Mouse (Mus musculus): ENCODE data around the gene H2-DMb1. TPM values are rescaled to one million over a fixed set of nuclear protein-coding genes. Genes with fewer than 3 reads are reported as not detected.

The H2-DMb1 gene
- polyA plus RNA-seq, 1 experiment from 2014 or later = 8.6 TPM

DNA sequence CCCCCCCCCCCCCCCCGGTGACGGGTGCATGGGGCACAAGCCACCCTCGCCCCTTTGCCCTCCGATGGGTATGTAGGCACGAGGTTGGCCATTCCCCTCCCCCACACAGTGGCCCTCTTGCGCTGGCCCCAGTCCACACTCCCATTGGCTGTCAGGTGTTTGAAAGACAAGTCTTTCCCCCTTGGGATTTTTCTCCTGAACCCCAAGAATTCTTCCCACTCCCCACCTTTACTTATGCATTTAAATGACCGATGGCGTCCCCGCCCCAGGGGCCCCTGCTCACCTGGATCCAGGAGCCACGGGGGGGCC lies 31.0 kb upstream of the H2-DMb1 start:
- peaks cover 23% of the 10 kb centered on the region for H3K4me1 ChIP-seq (ENCODE audit: insufficient read depth, low read length)
- peak overlapping the region; percentile 100 for H3K4me3 ChIP-seq (ENCODE audit: low read length)
- WGBS = 0% methylated on average over 8 of the region's 10 CpGs
- H3K27ac ChIP-seq (ENCODE audit: low read length) = peak overlapping the region; percentile 100
- peak overlapping the region; percentile 66 for H3K4me2 ChIP-seq (replicated peaks; ENCODE audit: low read depth, low read length)
- peaks cover 19% of the 10 kb centered on the region for H3K36me3 ChIP-seq (ENCODE audit: insufficient read depth, low read length)
- ATAC-seq (ENCODE audit: low FRiP score, low TSS enrichment) = no peak
- peak overlapping the region; percentile 99 for H3K9ac ChIP-seq (replicated peaks; ENCODE audit: low read length)
- no peaks in the 10 kb centered on the region for H3K9me3 ChIP-seq (ENCODE audit: low read length)
- no peaks in the 10 kb centered on the region for H3K27me3 ChIP-seq (ENCODE audit: insufficient read depth, low read length)

DNA sequence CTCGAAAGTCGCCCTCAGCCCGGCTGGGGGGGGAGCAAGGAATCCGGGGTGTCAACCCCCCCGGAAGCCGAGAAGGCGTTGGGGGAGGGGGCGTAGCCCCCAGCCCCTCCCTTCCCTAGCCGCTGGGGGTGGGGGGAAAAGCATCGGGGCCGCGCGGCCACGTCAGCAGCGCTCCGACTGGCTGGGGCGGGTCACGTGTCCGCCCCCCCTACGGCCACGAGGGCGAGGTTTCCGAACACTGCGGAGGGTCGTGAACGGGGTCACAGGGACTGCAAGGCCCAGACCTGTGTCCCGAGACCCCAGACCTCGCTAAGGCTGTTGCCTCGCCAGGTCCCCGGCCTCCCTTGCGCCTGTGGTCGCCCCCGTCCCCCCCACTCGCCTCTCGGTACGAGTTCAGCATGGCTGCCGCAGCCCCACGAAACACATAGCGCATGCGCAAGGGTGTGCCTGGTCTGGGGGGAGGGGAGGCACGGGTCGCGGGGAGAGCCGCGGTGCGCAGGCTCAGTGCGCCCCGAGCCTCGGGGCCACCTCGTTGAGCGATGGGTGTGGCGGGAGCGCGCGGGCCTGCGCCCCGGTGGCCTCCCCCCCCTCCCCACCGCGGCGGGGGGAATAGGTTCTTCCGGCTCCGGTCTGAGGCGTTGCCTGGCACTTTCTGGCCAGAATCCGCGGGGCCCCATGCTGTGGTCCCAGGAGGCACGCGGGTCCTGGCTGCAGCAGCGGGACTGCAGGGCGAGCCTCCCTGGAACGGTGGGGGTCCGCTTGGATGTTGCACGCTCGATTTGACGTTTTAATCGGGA lies 30.5 kb upstream of the H2-DMb1 start, which contains the start of gene Brd2:
TSS of gene Brd2 (minus strand) at position 447 of the 797 bp plus-strand sequence.
- ATAC-seq (ENCODE audit: low FRiP score, low TSS enrichment) = peak; percentile 25
- H3K36me3 ChIP-seq (ENCODE audit: insufficient read depth, low read length) = peaks cover 14% of the 10 kb centered on the region
- peaks cover 25% of the 10 kb centered on the region for H3K4me1 ChIP-seq (ENCODE audit: insufficient read depth, low read length)
- no peaks in the 10 kb centered on the region for H3K27me3 ChIP-seq (ENCODE audit: insufficient read depth, low read length)
- peak within 1 kb of the TSS; percentile 100 for H3K27ac ChIP-seq (ENCODE audit: low read length)
- peak within 1 kb of the TSS; percentile 99 for H3K9ac ChIP-seq (replicated peaks; ENCODE audit: low read length)
- peak within 1 kb of the TSS; percentile 66 for H3K4me2 ChIP-seq (replicated peaks; ENCODE audit: low read depth, low read length)
- under 1% methylated on average over 71 of the region's 75 CpGs for WGBS
- H3K9me3 ChIP-seq (ENCODE audit: low read length) = no peaks in the 10 kb centered on the region
- H3K4me3 ChIP-seq (ENCODE audit: low read length) = peak within 1 kb of the TSS; percentile 100

DNA sequence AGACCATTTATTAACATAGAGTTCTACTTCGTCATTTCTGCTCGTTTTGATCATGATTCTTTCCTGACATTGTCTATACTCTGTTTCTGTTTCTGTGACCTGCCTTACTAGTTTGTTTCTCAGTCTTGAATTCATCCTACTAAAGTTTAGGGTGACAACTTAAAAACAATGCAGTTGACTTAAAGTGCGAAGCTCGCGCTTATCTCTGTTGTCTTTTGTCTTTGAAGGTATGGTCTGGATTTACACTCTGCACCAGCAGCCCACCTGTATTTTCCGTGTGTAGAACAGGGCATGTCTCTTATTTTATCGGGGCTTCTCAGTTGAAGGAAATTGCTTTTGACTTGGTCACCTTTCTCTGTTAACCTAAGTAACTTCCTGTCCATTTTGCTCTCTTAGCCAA lies 29.8 kb upstream of the H2-DMb1 start:
- ATAC-seq (ENCODE audit: low FRiP score, low TSS enrichment) = no peak
- Histone ChIP-seq H3K36me3 (ENCODE audit: insufficient read depth, low read length) (peaks cover 10% of the 10 kb centered on the region), H3K4me3 (ENCODE audit: low read length) (peak overlapping the region; percentile 100), H3K4me2 (replicated peaks; ENCODE audit: low read depth, low read length) (peak overlapping the region; percentile 66), H3K9me3 (ENCODE audit: low read length) (no peaks in the 10 kb centered on the region), H3K4me1 (ENCODE audit: insufficient read depth, low read length) (peaks cover 32% of the 10 kb centered on the region), H3K9ac (replicated peaks; ENCODE audit: low read length) (peak overlapping the region; percentile 99), H3K27me3 (ENCODE audit: insufficient read depth, low read length) (no peaks in the 10 kb centered on the region), H3K27ac (ENCODE audit: low read length) (peak overlapping the region; percentile 100)
- 2% methylated on average over 7 of the region's 7 CpGs for WGBS

DNA sequence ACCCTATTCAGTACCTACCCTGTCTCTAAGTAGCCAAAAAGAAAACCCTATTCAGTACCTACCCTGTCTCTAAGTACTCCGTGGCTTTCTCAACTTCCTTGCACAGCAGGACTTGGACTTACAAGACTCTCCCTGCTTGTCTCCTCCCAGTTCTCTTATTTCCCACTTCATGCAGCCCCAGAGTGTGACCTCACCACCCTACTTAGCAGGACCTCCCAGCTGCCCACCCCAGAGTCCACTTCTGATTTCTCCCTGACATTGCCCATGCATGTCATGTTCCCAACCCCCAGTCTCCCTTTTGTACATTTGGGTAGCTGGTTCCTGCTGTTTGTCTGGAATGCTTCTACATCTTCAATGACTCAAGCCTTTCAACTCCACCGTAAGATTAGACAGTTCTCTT lies 29.4 kb upstream of the H2-DMb1 start:
- H3K9ac ChIP-seq (replicated peaks; ENCODE audit: low read length) = peak overlapping the region; percentile 99
- no peaks in the 10 kb centered on the region for H3K27me3 ChIP-seq (ENCODE audit: insufficient read depth, low read length)
- 2% methylated on average over 2 of the region's 2 CpGs for WGBS
- H3K9me3 ChIP-seq (ENCODE audit: low read length) = no peaks in the 10 kb centered on the region
- H3K4me2 ChIP-seq (replicated peaks; ENCODE audit: low read depth, low read length) = peak overlapping the region; percentile 66
- peak overlapping the region; percentile 100 for H3K4me3 ChIP-seq (ENCODE audit: low read length)
- no peak for ATAC-seq (ENCODE audit: low FRiP score, low TSS enrichment)
- H3K27ac ChIP-seq (ENCODE audit: low read length) = peak overlapping the region; percentile 100
- peaks cover 36% of the 10 kb centered on the region for H3K4me1 ChIP-seq (ENCODE audit: insufficient read depth, low read length)
- peaks cover 6% of the 10 kb centered on the region for H3K36me3 ChIP-seq (ENCODE audit: insufficient read depth, low read length)

DNA sequence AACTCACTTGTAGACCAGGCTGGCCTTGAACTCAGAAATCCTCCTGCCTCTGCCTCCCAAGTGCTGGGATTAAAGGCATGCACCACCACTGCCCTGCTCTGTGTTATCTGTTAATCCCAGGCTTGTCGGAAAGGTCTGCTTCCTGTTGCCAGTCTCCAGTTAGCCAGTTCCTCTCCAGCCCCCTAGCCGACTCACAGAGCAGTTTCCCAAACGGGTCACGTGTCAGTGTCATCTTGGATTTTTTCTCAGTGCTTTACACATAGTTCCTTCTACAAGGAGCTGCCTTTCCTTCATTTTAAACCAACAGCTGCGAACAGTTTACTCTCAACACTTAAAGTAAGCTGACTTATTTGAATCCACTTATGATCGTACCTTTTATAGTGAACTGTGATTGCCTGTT lies 28.2 kb upstream of the H2-DMb1 start:
- peak overlapping the region; percentile 3; the same call in 1 of the 2 replicates for H3K4me2 ChIP-seq (replicated peaks; ENCODE audit: low read depth, low read length)
- WGBS = 74% methylated on average over 6 of the region's 6 CpGs
- ATAC-seq (ENCODE audit: low FRiP score, low TSS enrichment) = no peak
- H3K4me3 ChIP-seq (ENCODE audit: low read length) = no peak overlapping the region
- no peaks in the 10 kb centered on the region for H3K9me3 ChIP-seq (ENCODE audit: low read length)
- no peak overlapping the region for H3K27ac ChIP-seq (ENCODE audit: low read length)
- H3K27me3 ChIP-seq (ENCODE audit: insufficient read depth, low read length) = no peaks in the 10 kb centered on the region
- H3K4me1 ChIP-seq (ENCODE audit: insufficient read depth, low read length) = peaks cover 47% of the 10 kb centered on the region
- H3K36me3 ChIP-seq (ENCODE audit: insufficient read depth, low read length) = no peaks in the 10 kb centered on the region
- no peak overlapping the region for H3K9ac ChIP-seq (replicated peaks; ENCODE audit: low read length)

DNA sequence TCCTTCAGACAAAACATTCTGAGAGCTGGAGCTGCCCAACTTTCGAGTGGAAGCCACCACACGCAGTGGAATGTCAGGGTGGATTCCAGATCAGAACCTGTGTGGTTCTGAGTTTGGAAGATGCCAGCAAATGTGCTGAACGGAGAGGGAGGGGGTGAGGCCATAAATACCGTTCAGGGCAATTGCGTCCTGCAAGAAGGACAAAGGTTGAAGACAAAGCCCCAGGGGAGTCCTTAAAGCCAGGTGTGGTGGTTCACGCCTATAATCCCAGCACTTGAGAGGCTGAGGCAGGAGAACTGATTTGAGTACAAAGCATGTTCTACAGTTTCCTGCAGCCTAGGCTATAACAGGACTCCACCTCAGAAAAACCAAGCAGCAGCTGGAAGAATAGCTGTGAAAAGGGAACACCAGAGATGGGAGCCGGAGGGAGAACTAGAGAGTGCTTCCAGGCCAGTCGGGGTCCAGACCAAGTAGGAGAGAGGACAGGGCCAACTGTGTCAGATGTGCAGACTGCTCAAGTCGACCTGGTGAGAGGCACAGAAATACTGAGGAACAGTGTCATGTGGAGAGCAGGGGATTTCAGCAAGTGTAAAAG lies 25.9 kb upstream of the H2-DMb1 start:
- H3K4me1 ChIP-seq (ENCODE audit: insufficient read depth, low read length) = peaks cover 47% of the 10 kb centered on the region
- ATAC-seq (ENCODE audit: low FRiP score, low TSS enrichment) = no peak
- WGBS = 40% methylated on average over 9 of the region's 9 CpGs
- peak overlapping the region; percentile 20; the same call in 1 of the 2 replicates for H3K27ac ChIP-seq (ENCODE audit: low read length)
- H3K4me2 ChIP-seq (replicated peaks; ENCODE audit: low read depth, low read length) = no peak overlapping the region
- H3K9ac ChIP-seq (replicated peaks; ENCODE audit: low read length) = 0 out of 2 replicates have a peak overlapping the region, but pooled peaks have one; percentile 3
- H3K9me3 ChIP-seq (ENCODE audit: low read length) = no peaks in the 10 kb centered on the region
- no peaks in the 10 kb centered on the region for H3K27me3 ChIP-seq (ENCODE audit: insufficient read depth, low read length)
- H3K36me3 ChIP-seq (ENCODE audit: insufficient read depth, low read length) = no peaks in the 10 kb centered on the region
- no peak overlapping the region for H3K4me3 ChIP-seq (ENCODE audit: low read length)

DNA sequence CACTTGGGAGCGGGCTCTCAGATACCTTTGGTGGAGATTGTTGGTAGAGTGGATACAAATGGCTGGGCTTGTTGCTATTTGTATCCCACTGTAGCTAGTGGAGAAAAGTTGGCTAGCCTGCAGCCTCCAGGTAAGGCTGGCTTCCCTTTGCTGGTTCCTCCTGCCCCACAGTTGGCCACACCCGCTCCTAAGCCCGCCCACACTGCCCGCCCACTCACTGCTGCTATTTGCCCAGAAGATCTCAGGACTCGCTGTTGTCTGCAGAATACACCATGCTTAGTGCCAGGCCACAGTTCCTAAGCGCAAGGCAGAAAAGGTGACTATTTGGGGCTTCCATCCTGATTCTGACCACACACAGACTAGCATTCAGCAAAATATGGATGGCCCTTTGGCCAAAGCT lies 25.4 kb upstream of the H2-DMb1 start:
- ATAC-seq (ENCODE audit: low FRiP score, low TSS enrichment) = peak; percentile 46
- WGBS = 18% methylated on average over 6 of the region's 6 CpGs

DNA sequence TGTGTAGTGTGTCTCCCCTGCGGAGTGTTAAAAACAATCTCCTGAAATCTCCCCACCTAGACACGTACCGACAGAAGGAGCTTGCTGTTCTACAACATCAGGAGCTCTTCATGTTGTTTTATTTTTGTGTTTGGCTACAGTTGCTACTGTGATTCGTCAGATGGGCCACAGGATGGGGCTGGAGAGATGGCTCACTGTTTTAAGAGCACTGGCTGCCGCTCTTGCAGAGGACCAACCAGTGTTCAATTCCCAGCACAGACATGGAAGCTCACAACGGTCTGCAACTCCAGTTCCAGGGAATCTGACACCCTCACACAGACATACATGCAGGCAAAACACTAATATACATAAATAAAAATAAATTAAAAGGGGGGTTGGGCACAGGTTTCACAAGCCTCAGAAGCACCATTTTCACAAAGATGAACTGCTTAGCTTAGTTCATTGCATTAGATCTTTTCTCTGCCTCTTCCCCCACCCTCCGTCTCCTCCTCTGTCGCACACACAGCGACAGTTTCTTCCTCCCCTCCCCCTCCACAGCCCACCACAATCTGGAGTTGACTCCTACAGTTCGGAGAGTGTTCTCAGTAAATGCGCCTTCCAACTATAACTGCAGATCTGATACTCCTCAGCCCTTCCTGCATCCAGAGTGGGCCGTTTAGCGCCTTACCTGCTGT lies 24.5 kb upstream of the H2-DMb1 start:
- Histone ChIP-seq H3K4me3 (ENCODE audit: low read length) (peak overlapping the region; percentile 12; the same call in 1 of the 2 replicates), H3K27ac (ENCODE audit: low read length) (no peak overlapping the region), H3K27me3 (ENCODE audit: insufficient read depth, low read length) (no peaks in the 10 kb centered on the region), H3K4me1 (ENCODE audit: insufficient read depth, low read length) (peaks cover 45% of the 10 kb centered on the region), H3K9ac (replicated peaks; ENCODE audit: low read length) (0 out of 2 replicates have a peak overlapping the region, but pooled peaks have one; percentile 34), H3K36me3 (ENCODE audit: insufficient read depth, low read length) (no peaks in the 10 kb centered on the region), H3K4me2 (replicated peaks; ENCODE audit: low read depth, low read length) (peak overlapping the region; percentile 35), H3K9me3 (ENCODE audit: low read length) (no peaks in the 10 kb centered on the region)
- 25% methylated on average over 13 of the region's 13 CpGs for WGBS
- no peak for ATAC-seq (ENCODE audit: low FRiP score, low TSS enrichment)

More for the DNA sequence above, 25.4 kb upstream of the H2-DMb1 start:
- H3K4me1 ChIP-seq (ENCODE audit: insufficient read depth, low read length) = peaks cover 47% of the 10 kb centered on the region
- H3K27me3 ChIP-seq (ENCODE audit: insufficient read depth, low read length) = no peaks in the 10 kb centered on the region
- H3K9ac ChIP-seq (replicated peaks; ENCODE audit: low read length) = no peak overlapping the region
- no peaks in the 10 kb centered on the region for H3K9me3 ChIP-seq (ENCODE audit: low read length)
- no peak overlapping the region for H3K4me3 ChIP-seq (ENCODE audit: low read length)
- H3K4me2 ChIP-seq (replicated peaks; ENCODE audit: low read depth, low read length) = no peak overlapping the region
- no peak overlapping the region for H3K27ac ChIP-seq (ENCODE audit: low read length)
- H3K36me3 ChIP-seq (ENCODE audit: insufficient read depth, low read length) = no peaks in the 10 kb centered on the region

DNA sequence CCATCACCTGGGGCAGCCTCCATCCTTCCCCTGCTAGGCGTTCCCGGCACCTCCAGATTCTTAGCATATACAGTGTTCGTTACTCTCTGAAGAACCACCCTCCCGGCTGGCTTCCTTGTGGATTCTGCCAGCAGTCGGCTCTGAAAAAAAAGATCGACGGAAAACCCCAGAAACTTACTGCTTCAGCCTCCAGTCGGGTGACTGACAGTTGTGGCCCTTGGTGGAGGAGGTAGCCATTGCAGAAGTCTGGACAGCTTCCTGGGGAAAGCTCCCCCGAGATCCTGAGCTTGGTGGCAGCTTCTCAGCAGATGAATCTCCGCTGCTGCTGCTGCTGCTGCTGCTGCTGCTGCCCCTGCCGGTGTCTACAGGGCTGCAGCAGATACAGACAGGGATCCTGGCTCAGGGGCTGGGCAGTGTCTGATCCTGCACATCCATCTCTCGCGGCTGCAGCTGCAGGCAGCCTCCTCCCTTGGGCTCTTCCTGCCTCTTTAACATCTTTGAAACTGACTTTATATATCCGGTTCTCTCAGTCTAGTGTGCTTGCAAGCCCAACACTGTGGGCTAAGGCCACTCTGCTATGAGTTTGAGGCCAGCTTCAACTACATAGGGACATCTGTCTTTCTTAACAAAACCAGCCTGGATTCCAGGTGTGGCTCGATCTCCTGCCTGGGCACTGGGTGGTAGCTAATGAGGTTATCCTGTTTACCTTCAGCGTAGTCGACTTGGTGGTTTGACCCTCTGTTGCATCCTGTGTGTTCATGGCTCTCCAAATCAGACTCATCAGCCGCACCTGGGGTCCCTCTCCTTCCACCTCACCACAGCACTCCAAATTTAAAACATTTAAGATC lies 23.7 kb upstream of the H2-DMb1 start:
- H3K4me2 ChIP-seq (replicated peaks; ENCODE audit: low read depth, low read length) = peak overlapping the region; percentile 35
- 24% methylated on average over 18 of the region's 18 CpGs for WGBS
- ATAC-seq (ENCODE audit: low FRiP score, low TSS enrichment) = no peak
- no peaks in the 10 kb centered on the region for H3K36me3 ChIP-seq (ENCODE audit: insufficient read depth, low read length)
- H3K9ac ChIP-seq (replicated peaks; ENCODE audit: low read length) = 0 out of 2 replicates have a peak overlapping the region, but pooled peaks have one; percentile 34
- H3K9me3 ChIP-seq (ENCODE audit: low read length) = no peaks in the 10 kb centered on the region
- peak overlapping the region; percentile 12; the same call in 1 of the 2 replicates for H3K4me3 ChIP-seq (ENCODE audit: low read length)
- no peak overlapping the region for H3K27ac ChIP-seq (ENCODE audit: low read length)
- H3K27me3 ChIP-seq (ENCODE audit: insufficient read depth, low read length) = no peaks in the 10 kb centered on the region
- H3K4me1 ChIP-seq (ENCODE audit: insufficient read depth, low read length) = peaks cover 37% of the 10 kb centered on the region
